Mouse (Mus musculus): ENCODE measurements around the gene Mettl1.
"Not testable (repeated sequence)": the region's sequence is repeated elsewhere in the genome, so short reads cannot be mapped to it uniquely, and the experiment has no call there.

The Mettl1 gene

DNA sequence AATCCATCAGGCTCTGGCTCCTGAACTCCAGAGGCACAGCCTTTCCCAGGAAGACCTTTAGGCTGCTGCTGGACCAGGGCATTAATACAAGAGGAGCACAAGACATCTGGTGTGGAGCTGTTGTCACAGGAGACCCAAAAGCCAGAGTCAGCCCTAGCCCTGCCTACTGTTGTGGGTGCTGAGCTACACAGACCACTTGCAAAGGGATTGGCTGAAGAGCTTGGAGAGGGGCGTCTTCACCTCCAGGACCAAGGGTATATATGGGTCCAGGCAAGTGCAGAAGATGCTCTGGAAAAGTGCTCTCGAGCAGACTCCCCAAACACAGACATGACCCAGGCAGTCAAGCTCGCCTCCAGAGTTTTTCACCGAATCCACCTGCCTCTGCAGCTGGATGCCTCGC is 6.7 kb downstream of the Mettl1 start, which contains the start of gene Cyp27b1:
Gene Cyp27b1, plus strand, starts transcription at position 297 of the 400 bp plus-strand sequence.
- no peak for DNase-seq (ENCODE audit: low spot score in 2 of 2)

DNA sequence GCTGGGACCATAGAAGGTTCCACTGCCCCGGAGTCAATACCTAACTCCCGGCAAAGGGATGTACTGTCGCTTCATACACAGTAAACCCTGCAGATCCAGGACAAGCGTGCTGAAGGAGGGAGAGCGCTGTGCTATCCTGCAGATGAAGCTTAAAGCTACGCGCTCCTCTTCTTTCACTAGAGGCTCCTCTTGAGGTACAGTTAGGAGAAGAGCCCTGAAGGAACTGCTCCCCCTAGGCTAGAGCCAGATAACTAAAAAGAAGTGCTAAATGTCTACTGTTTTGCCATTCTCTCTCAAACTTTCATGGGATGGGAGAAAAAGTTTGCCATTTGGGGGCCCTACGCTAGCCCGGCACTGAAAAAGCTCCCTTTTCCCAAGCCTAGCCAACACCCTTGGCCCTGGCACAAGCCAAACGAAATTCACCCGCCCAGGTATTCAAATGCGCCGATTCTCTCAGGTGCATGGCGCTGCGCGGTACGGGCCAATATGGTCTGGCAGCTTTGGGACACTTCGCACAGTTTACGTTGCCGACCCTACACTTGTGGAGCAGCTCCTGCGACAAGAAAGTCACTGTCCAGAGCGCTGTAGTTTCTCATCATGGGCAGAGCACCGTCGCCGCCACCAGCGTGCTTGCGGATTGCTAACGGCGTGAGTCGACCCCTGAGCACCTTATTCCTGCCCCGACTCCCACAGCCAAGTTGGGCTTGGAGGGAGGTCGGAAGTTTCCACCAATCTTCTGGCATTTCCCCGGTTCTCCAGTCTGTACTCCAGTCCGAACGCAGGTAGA is 7.6 kb downstream of the Mettl1 start:
- DNase-seq (ENCODE audit: low spot score in 2 of 2), result no peak

DNA sequence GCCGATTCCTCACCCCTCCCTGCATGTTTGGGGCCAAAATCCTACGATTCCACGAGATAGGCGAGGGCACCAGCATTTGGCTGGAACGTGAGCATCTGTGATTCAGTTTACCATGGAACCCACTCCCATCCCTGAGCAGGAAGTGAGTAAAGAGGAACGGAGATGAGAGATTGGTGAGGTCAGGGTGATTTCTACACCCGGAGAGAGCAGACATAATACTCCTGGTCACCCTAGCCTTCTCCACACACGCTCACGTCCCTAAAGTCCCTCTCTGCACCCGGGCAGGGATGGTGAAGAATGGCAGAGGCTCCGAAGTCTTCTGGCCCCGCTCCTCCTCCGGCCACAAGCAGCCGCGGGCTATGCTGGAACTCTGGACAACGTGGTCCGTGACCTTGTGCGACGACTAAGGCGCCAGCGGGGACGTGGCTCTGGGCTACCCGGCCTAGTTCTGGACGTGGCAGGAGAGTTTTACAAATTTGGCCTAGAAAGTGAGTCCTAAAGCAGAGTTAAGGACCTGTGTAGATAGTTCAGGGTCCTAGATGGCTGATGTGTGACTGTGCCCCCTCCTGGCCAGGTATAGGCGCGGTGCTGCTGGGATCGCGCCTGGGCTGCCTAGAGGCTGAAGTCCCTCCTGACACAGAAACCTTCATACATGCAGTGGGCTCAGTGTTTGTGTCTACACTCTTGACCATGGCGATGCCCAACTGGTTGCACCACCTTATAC is 8.3 kb downstream of the Mettl1 start:
- no peak for DNase-seq (ENCODE audit: low spot score in 2 of 2)

DNA sequence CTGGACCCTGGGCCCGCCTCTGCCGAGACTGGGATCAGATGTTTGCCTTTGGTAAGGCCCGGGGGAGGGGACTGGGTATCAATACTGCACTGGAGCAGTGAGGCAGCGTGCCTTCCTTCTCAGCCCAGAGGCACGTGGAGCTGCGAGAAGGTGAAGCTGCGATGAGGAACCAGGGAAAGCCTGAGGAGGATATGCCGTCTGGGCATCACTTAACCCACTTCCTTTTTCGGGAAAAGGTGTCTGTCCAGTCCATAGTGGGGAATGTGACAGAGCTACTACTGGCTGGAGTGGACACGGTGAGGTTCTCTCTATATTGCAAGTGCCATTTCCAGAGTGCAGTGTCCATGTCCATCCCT is 8.9 kb downstream of the Mettl1 start:
- DNase-seq (ENCODE audit: low spot score in 2 of 2), result no peak

DNA sequence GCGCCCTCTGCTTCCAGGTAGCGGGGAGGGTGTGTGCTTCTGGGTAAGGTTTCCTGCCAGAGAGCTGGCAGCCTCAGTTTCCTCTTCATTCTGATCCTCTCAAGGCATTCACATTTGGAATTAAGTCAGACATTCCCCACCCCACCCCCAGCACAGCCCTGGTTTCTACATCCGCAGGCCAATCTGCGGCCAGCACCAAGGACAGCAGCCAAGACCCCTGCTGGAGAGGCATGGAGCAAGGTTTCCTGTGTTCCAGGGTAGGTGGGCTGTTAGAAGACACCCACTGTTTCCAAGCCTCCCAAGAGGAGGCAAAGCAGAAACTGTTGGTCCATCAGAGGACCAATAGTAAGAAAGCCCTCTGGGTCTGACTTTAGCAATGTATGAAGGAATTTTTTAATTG is 13.4 kb downstream of the Mettl1 start:
- DNase-seq (ENCODE audit: low spot score in 2 of 2), result no peak

DNA sequence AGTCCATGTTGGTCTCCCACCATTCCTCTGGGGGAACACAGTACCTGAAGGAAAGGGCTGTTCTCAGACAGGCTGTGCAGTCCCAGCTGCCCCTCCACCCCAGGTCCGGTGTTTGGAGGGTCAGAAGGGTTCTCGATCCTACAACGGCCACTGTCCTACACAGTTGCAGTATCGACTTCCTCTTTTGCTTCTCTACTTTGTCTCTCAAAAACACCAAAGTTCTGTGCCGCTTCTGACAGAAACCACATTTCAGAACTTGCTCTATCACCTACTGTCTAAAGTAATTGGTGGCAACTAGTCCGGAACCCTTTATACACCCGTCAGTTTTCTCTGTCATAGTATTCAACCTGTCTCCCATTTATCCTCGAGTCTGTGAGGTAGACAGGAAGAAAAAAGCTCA is 14.2 kb downstream of the Mettl1 start:
- no peak for DNase-seq (ENCODE audit: low spot score in 2 of 2)

DNA sequence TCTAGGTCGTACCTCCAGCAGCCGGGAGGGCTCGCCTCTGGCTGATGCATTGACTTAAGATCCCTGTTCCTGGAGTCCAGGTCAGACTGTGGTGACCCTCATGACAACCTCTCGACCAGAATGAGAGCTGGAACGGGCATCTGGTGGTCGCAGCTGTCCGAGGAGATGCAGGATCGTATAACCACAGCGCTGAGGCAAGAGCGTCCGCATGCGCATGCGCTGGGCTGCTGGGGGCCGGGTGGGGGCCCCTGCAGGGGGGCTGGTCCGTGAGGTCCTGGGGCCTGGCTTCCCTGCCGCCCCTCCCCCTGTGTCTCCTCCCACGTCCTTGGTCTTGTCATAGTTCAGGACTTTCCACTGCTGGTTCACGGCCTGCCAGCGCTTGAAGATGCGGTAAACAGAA is 15.3 kb downstream of the Mettl1 start:
- no peak for DNase-seq (ENCODE audit: low spot score in 2 of 2)

DNA sequence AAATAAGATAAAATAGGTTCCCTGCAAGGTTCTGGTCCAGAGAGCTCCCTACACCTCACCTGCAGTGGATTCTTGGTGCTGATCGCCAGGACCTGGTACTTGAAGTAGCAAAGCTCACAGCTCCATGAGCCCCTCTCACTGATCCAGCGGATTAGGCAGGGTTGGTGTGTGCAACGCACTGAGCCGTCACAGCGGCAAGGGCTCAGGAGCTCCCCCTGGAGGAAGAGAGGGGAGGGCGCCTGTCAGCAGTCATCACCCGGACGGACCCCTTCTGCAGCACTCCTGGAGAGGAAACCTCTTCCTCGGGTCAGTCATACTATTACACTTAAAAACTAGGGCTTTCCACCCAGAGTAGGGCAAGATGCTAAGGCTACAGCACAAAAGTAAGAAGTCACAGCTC is 16.9 kb downstream of the Mettl1 start:
- DNase-seq (ENCODE audit: low spot score in 2 of 2), result peak; percentile 77 to 92

DNA sequence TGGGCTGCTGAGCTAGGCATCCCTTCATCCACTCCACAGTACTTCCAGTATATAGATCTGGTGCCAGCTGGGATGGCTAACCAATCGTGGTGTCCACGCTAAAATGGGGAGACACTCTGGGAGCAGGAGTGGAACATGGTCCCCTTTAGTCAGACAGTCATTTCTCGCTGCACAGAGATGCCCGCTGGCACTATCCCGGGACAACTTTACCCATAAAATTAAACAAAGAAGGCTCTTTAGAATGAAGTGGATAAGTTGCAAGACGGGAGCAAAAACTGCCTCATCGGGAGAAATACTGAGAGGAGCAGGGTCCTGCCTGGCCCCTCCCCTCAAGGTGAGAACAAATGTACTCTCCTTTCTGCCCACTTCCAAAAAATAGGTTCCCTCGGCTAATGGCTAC is 17.5 kb downstream of the Mettl1 start:
- DNase-seq (ENCODE audit: low spot score in 2 of 2), result no peak

DNA sequence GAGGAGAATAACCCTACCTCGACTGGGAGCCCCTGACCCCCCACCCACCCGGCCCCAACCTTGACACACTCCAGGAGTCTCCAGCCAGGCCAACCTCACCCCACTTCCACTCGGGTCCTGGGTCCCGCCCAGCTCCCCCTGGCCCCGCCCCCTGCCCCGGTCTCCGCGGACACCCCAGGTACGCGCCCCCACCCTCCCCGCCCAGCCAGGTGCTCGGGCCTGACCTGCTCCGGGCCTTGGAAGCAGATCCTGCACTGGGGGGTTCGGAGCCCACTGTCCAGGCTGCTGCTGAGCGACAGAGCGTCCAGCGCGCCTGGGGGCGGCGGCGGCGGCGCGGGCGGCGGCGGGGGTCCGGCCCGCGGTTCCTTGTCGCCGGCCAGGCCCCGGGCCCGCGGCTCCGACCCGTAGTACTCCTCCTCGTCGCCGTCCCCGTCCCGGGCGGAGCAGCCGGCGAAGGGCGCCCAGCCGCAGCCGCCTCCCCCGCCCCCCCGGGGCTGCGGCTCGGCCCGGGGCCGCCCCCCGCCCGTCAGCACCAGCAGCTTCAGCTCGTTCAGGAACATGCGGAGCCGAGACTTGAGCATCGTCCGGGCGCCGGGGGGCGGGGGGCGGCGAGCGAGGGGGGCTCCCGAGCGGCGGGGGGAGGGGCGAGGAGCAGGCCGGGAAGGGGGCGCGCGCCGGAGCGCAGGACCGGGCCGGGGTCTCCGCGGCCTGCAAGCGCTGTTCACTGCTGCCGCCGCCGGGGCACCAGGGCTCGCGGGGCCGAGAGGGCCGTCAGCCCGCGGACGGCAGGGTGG is 18.2 kb downstream of the Mettl1 start:
- no peak for DNase-seq (ENCODE audit: low spot score in 2 of 2)

DNA sequence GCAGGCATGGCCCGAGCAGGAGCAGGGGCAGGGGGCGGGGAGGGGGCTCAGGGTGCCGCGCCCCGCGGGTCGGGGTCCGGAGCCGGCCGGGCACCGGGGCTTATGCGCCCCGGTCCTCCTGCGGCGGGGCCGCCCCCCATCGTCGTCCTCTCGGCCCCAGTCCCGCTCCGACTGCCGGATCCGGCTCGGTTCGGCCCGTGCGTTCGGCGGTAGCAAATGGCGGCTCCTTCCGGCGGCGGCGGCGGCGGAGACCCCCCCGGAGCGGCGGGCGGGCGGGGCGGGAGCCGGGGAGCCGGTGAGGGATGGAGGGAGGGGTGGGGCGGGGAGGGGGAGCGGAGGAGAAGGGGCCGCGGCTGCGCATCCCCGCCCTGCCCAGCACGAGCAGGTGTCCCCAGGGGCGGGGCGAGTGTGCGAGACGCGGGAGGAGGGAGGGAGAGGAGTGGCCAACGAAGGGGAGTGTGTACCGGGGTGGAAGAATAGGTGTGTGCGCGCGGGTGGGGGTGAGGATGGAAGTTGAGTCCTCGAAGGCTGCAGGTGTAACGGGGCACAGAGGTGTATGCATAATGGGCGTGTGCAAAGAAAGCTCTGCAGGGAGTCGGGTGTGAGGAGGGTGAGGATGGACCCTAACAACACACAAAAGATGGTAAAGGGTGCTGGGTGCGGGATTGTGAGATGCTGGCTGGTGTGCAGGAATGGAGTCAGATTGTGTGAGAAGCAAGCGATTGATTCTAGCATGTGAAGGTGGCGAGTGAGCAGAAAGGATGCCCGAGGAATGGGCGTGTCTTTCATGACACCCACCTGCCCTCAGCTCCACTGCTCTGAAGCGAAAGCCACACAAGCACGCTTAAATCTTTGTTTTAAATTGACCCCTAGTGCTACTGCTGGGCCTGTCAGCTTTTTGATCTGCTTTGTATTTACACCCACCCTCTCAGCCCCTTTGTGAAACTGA is 19.0 kb downstream of the Mettl1 start, which contains the start of gene March9:
Gene March9, minus strand, starts transcription at position 217 of the 949 bp plus-strand sequence.
- peak in 1 of 2 experiments; percentile 46 for DNase-seq (ENCODE audit: low spot score in 2 of 2)

DNA sequence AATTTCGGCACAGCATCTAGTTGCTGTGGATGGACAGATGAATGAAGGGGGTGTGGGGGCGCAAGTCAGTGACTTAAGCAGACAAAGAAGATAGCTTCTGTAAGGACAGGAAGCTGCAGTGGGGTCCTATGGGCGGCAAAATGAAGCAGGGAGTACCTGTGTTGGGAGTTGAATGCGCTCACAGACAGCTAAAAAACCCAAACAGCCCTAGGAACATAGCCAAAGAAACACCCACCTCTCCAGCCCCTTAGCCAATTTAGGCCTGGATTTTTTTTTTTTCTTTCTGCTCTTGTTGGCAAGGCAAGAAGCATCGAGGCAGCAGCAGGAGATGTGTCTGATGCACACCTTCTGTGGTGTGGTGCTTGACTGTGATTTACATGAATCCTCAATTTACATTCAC is 19.9 kb downstream of the Mettl1 start:
- no peak for DNase-seq (ENCODE audit: low spot score in 2 of 2)

DNA sequence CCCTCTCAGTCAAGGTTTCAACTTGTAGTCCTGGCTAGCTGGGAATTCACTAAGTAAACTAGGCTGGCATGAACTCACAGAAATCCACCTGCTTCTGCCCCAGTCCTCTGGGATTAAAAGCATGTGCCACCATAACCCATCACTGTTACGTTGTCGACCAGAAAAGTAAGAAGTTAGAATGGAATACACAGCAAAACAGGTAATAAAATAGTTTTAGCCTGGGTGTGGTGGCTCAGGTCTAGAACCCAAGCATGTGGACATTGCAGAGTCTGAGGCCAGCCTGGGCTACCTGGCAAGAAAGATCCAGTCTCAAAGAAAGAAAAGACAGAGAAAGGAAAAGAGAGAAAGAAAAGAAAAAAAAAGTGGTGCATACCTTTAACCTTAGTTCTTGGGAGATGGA is 20.3 kb downstream of the Mettl1 start:
- no peak for DNase-seq (ENCODE audit: low spot score in 2 of 2)

DNA sequence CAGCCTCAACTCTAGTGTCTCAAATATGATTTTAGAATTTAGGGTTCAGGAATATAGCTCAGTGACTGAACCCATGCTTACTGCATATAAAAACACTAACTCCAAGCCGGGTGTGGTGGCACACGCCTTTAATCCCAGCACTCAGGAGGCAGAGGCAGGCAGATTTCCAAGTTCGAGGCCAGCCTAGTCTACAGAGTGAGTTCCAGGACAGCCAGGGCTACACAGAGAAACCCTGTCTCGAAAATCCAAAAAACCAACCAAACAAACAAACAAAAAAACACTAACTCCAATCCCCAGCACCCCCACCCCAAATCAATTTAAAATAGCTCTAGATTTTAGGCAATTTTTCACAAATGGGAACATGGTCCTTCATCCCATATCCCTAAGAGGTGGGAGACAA is 20.9 kb downstream of the Mettl1 start:
- not testable (repeated sequence) for DNase-seq (ENCODE audit: low spot score in 2 of 2)

DNA sequence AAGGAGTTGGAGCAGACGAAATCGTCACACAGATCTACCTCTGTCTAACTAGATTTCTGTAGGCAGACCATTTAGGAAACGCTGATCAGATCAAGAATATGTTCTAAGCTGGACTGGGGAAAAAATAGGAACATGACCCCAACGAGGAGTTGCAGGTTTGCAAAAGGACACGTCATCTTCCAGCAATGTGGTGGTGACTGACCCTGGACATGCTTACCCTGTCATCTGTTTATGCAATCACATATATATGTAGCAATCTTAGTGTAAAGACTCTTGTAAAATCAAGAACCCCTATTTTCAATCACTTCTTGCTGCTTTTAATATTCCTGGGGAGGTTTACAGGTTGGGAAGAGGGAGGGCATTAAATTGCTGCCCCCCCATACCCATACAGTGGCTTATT is 21.3 kb downstream of the Mettl1 start:
- DNase-seq (ENCODE audit: low spot score in 2 of 2), result no peak

DNA sequence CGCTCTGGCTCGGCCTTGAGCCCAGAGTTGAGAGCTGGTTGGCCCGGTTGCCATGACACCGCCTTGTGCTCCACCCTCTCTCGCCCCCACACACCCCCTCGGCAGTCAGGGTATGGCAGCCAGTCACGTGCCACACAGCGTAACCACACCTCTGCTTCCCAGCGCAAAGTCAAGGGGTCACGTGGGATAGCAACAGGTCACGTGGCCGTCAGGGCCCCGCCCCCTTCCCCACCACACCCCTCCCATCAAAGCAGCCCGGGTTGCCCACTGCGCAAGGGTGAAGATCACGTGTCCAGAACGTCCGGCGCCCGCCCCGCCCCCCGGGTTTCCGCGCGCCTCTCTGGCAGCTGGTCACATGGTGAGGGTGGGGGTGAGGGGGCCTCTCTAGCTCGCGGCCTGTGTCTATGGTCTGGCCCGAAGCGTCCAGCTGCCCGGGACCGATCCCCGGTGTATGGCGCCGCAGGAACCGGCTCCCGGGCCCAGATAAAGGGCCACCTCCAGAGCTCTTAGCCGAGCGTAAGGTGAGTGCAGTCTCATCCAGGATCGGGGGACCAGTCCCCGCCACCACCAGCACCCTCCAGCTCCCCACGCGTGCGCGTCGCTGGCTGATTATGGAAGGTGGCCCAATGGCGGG is 22.1 kb downstream of the Mettl1 start, which contains the start of gene Cdk4:
Gene Cdk4, plus strand, starts transcription at position 296 of the 634 bp plus-strand sequence.
- peak; percentile 94 to 96 for DNase-seq (ENCODE audit: low spot score in 2 of 2)

DNA sequence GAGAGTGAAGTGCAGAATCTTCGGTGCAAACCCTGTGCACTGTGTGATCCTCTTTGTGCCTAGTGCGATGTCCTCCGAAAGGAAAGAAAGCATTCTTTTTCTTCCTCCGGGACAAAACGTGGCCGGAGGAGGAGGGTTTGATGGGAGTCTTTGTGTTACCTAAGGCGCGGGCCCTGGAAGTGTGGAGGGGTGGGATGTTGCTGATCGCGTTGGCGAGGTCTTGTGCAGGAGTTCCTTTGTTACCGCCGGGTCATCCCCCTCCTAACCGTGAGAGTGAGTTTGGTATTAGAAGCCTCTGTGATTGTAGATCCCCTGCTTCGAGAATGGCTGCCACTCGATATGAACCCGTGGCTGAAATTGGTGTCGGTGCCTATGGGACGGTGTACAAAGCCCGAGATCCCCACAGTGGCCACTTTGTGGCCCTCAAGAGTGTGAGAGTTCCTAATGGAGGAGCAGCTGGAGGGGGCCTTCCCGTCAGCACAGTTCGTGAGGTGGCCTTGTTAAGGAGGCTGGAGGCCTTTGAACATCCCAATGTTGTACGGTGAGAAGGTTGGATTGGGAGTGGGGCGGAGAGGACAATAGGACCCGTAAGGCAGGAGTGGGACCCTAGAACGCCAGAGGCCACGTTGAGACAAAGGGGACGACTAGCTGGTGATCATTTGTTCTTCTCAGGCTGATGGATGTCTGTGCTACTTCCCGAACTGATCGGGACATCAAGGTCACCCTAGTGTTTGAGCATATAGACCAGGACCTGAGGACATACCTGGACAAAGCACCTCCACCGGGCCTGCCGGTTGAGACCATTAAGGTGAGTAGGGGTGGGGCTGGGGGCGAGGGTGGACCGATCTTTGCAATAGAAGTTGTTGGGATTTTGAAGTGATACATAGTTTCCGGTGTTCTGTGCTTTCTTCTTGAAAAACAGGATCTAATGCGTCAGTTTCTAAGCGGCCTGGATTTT is 23.0 kb downstream of the Mettl1 start:
- no peak for DNase-seq (ENCODE audit: low spot score in 2 of 2)

DNA sequence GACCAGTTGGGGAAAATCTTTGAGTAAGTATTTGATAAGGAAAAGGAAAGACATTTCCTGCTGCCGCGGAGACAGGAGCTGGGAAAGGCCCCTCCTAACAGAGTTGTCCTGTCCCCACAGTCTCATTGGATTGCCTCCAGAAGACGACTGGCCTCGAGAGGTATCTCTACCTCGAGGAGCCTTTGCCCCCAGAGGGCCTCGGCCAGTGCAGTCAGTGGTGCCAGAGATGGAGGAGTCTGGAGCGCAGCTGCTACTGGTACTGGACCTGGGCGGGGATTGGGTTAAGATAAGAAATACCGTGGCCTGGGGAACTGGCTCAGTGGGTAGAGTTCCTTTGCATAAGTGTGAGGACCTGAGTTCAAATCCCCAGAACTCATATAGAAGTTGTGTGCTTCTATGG is 24.8 kb downstream of the Mettl1 start:
- DNase-seq (ENCODE audit: low spot score in 2 of 2), result no peak

DNA sequence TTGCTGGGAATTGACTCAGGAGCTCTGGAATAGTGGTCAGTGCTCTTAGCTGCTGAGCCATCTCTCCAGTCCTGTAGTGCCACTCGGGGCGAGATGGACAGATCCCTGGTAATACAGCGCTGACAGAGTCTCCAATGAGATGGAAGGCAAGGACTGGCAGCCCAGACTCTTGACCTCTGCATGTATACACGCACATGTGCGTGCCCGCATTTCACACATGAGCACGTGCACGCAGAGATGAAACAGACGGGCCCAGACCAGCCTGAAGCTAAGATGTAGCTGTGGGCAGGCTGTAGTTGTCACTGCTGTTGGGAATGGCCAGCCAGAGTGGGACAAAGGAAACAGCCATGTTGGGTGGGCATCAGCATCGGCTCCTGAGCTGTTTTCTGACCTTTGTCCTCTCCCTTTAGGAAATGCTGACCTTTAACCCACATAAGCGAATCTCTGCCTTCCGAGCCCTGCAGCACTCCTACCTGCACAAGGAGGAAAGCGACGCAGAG is 25.4 kb downstream of the Mettl1 start:
- DNase-seq (ENCODE audit: low spot score in 2 of 2), result no peak
